Mouse (Mus musculus) CH12.LX (cell line): Measurements from ENCODE around the gene Prkce.

Source experiments
- BHLHE40 ChIP-seq: IDR thresholded peaks from 2 replicates; pipeline ENCODE4 v1.6.1; 2011; ENCODE audit warnings: mild to moderate bottlenecking, low read depth, low read length, improper control_type of control experiment
- CTCF ChIP-seq, 2 experiments: IDR thresholded peaks in 1 of 2; conservative IDR thresholded peaks in 1 of 2; 2 replicates each; pipeline ENCODE4 v1.5.1; 2011 to 2012; ENCODE audit warnings: low read depth in 2 of 2, low read length in 2 of 2, improper control_type of control experiment in 1 of 2, inconsistent platforms in 1 of 2, mild to moderate bottlenecking in 1 of 2, moderate library complexity in 1 of 2
- E2F4 ChIP-seq: IDR thresholded peaks from 2 replicates; pipeline ENCODE4 v1.6.1; 2011; ENCODE audit warnings: low read depth, low read length, improper control_type of control experiment; ENCODE audit not compliant: insufficient replicate concordance
- GABPA ChIP-seq: IDR thresholded peaks from 2 replicates; pipeline ENCODE4 v1.6.1; 2012; ENCODE audit warnings: low read depth, low read length, improper control_type of control experiment, inconsistent platforms; ENCODE audit not compliant: insufficient replicate concordance
- IRF4 ChIP-seq: IDR thresholded peaks from 2 replicates; pipeline ENCODE4 v1.6.1; 2014; ENCODE audit warnings: low read depth, mild to moderate bottlenecking, inconsistent platforms, low read length, improper control_type of control experiment
- JUND ChIP-seq: conservative IDR thresholded peaks from 2 replicates; pipeline ENCODE4 v1.6.1; 2011; ENCODE audit warnings: low read depth, low read length, improper control_type of control experiment
- POLR2A ChIP-seq: IDR thresholded peaks from 2 replicates; pipeline ENCODE4 v1.6.1; 2011; ENCODE audit warnings: low read depth, mild to moderate bottlenecking, improper control_type of control experiment, low read length
- USF2 ChIP-seq: conservative IDR thresholded peaks from 2 replicates; pipeline ENCODE4 v1.6.1; 2011; ENCODE audit warnings: low read depth, low read length, improper control_type of control experiment
- ZKSCAN1 ChIP-seq: IDR thresholded peaks from 2 replicates; pipeline ENCODE4 v1.6.1; 2012; ENCODE audit warnings: low read depth, inconsistent platforms, low read length, improper control_type of control experiment, borderline replicate concordance

- TF ChIP-seq BHLHE40 (no peak), JUND (no peak), CTCF (conservative IDR thresholded peaks at IDR 0.05 in 1 of 2, IDR thresholded peaks at IDR 0.05 in 1 of 2; ENCODE audit: low read depth in 2 of 2, low read length in 2 of 2) (no peak), IRF4 (no peak), USF2 (no peak), GABPA (no peak), POLR2A (no peak), E2F4 (no peak), ZKSCAN1 (no peak)
These were observed 212.0 kb downstream of the Prkce start for GRCm38 (mm10) chr17:86379405-86380137.
